ENCODE assay signal across 9 mouse cellular contexts in genomic region chr8:119666219-119666951, GRCm38 (mm10). TPM values are rescaled to one million over a fixed set of nuclear protein-coding genes. Genes with fewer than 3 reads are reported as not detected.
A peak's percentile ranks its signal among the peaks of the same experiment; 100 is the strongest.
DNase-seq lines count a peak whose midpoint lies in the region; ATAC-seq and TF ChIP-seq lines count a peak whose summit lies in the region.
"Had no signal": no experiment of that assay in that cellular context is flagged by ENCODE, and none has a peak within 500 bp of the region (broad histone marks: within the 10 kb centered on the region; RNA-seq: fewer than 3 reads in every experiment).

Gene Wfdc1 (plus strand): TSS chr8:119666365.

- 48% methylated on average over 14 of the region's 14 CpGs for WGBS in liver, adult 2 months
- 17% methylated on average over 14 of the region's 14 CpGs for WGBS in liver, embryonic 12.5 days (ENCODE audit: insufficient replicate concordance)
- WGBS in intestine, postnatal 0 days = 23% methylated on average over 14 of the region's 14 CpGs
- 21% methylated on average over 14 of the region's 14 CpGs for WGBS in stomach, embryonic 14.5 days

- no peaks in the 10 kb centered on the region for H3K27me3 ChIP-seq in liver, adult 2 months (ENCODE audit: control insufficient read depth, insufficient read depth, low read length)
- H3K27me3 ChIP-seq in liver, embryonic 12.5 days (replicated peaks) = peaks cover 48% of the 10 kb centered on the region
- no peaks in the 10 kb centered on the region for H3K27me3 ChIP-seq in intestine, postnatal 0 days (replicated peaks; ENCODE audit: control insufficient read depth, insufficient read depth, low read length)
- no peaks in the 10 kb centered on the region for H3K27me3 ChIP-seq in stomach, embryonic 14.5 days (ENCODE audit: control insufficient read depth, insufficient read depth, low read length)

- ATAC-seq in liver, embryonic 12.5 days = no peak
- no peak for ATAC-seq in intestine, postnatal 0 days
- ATAC-seq in stomach, embryonic 14.5 days (ENCODE audit: insufficient number of reproducible peaks, insufficient read depth, low FRiP score, low read depth) = no peak
- ATAC-seq in frontal cortex, adult (ENCODE audit: low TSS enrichment) = no peak

- H3K9me3 ChIP-seq in liver, embryonic 12.5 days (replicated peaks) = no peaks in the 10 kb centered on the region
- no peaks in the 10 kb centered on the region for H3K9me3 ChIP-seq in intestine, postnatal 0 days (ENCODE audit: control insufficient read depth)
- H3K9me3 ChIP-seq in stomach, embryonic 14.5 days (ENCODE audit: control insufficient read depth, low read depth, low read length) = no peaks in the 10 kb centered on the region
- H3K9me3 ChIP-seq: neural tube, embryonic 13.5 days had no signal

- no peaks in the 10 kb centered on the region for H3K36me3 ChIP-seq in liver, adult 2 months (ENCODE audit: control insufficient read depth, insufficient read depth, low read length)
- H3K36me3 ChIP-seq in liver, embryonic 12.5 days = no peaks in the 10 kb centered on the region
- no peaks in the 10 kb centered on the region for H3K36me3 ChIP-seq in intestine, postnatal 0 days (ENCODE audit: control insufficient read depth, insufficient read depth)
- no peaks in the 10 kb centered on the region for H3K36me3 ChIP-seq in stomach, embryonic 14.5 days (ENCODE audit: control insufficient read depth, insufficient read depth, low read length)
- H3K36me3 ChIP-seq: neural tube, embryonic 13.5 days had no signal

- H3K9ac ChIP-seq in liver, adult 2 months (ENCODE audit: low read depth, low read length) = peak within 1 kb of the TSS; percentile 34
- H3K9ac ChIP-seq in liver, embryonic 12.5 days = no peak within 1 kb of the TSS
- no peak within 1 kb of the TSS for H3K9ac ChIP-seq in intestine, postnatal 0 days (ENCODE audit: low read depth, low read length)
- H3K9ac ChIP-seq in stomach, embryonic 14.5 days (replicated peaks; ENCODE audit: low read depth, low read length) = no peak within 1 kb of the TSS
- H3K9ac ChIP-seq: neural tube, embryonic 13.5 days had no signal

- H3K27ac ChIP-seq in liver, adult 2 months (replicated peaks; ENCODE audit: insufficient read depth, low read depth, low read length) = no peak within 1 kb of the TSS; the same call in 1 of the 2 replicates
- H3K27ac ChIP-seq in liver, embryonic 12.5 days = no peak within 1 kb of the TSS
- no peak within 1 kb of the TSS for H3K27ac ChIP-seq in intestine, postnatal 0 days (ENCODE audit: low read depth, low read length)
- no peak within 1 kb of the TSS for H3K27ac ChIP-seq in stomach, embryonic 14.5 days (ENCODE audit: low read length)
- H3K27ac ChIP-seq: neural tube, embryonic 13.5 days had no signal

- H3K79me2 ChIP-seq in liver, adult 2 months (ENCODE audit: control insufficient read depth, insufficient read depth, low read length) = no peaks in the 10 kb centered on the region

- no peak within 1 kb of the TSS for H3K4me2 ChIP-seq in liver, embryonic 12.5 days
- peak within 1 kb of the TSS; percentile 48 for H3K4me2 ChIP-seq in intestine, postnatal 0 days (replicated peaks; ENCODE audit: low read depth)
- no peak within 1 kb of the TSS for H3K4me2 ChIP-seq in stomach, embryonic 14.5 days (replicated peaks; ENCODE audit: low read depth, low read length)
- H3K4me2 ChIP-seq: neural tube, embryonic 13.5 days had no signal

- no peak for TF ChIP-seq POLR2A in liver, adult 2 months (IDR thresholded peaks at IDR 0.05; ENCODE audit: extremely low read depth, insufficient read depth, low read length)

- TF ChIP-seq CTCF in liver, adult 2 months (IDR thresholded peaks at IDR 0.05; ENCODE audit: low read depth, low read length) = no peak
- TF ChIP-seq CTCF in intestine, postnatal 0 days (IDR thresholded peaks at IDR 0.05; ENCODE audit: low read depth) = no peak

- DNase-seq in liver, adult 2 months (ENCODE audit: extremely low read depth, low read depth, low spot score) = no peak
- DNase-seq in gastrocnemius, postnatal 4 days (ENCODE audit: low spot score in 2 of 2) = peak; percentile 32 to 57
- DNase-seq in thymus, postnatal 14 days = no peak
- no peak for DNase-seq in urinary bladder, adult 18-20 months (ENCODE audit: low spot score in 2 of 2)

- no peaks in the 10 kb centered on the region for H3K4me1 ChIP-seq in liver, adult 2 months (ENCODE audit: control insufficient read depth, insufficient read depth, low read length)
- no peaks in the 10 kb centered on the region for H3K4me1 ChIP-seq in liver, embryonic 12.5 days
- peaks cover 9% of the 10 kb centered on the region for H3K4me1 ChIP-seq in intestine, postnatal 0 days (replicated peaks; ENCODE audit: control insufficient read depth, insufficient read depth, low read length)
- H3K4me1 ChIP-seq in stomach, embryonic 14.5 days (ENCODE audit: control insufficient read depth, insufficient read depth, low read length) = peaks cover 26% of the 10 kb centered on the region

- H3K4me3 ChIP-seq in liver, adult 2 months (ENCODE audit: insufficient read depth, low read depth, low read length) = peak within 1 kb of the TSS; percentile 49
- no peak within 1 kb of the TSS for H3K4me3 ChIP-seq in liver, embryonic 12.5 days
- H3K4me3 ChIP-seq in intestine, postnatal 0 days (ENCODE audit: low read depth, low read length) = peak within 1 kb of the TSS; percentile 21
- H3K4me3 ChIP-seq in stomach, embryonic 14.5 days (ENCODE audit: low read depth, low read length) = no peak within 1 kb of the TSS
- H3K4me3 ChIP-seq: neural tube, embryonic 13.5 days had no signal

RNA-seq across cellular contexts. Expression of gene Wfdc1, which starts in this region (rescaled TPM):
- 6.6 and 8.4 TPM in 2 replicates for total RNA-seq in liver, adult 2 months (2014; rRNA removed)
- 11.8 and 16.2 TPM in 2 replicates for polyA plus RNA-seq in liver, adult 2 months (2012; rRNA removed)
- 0.41 and 0.66 TPM in 2 replicates for polyA plus RNA-seq in liver, embryonic 12.5 days (2016; fragmentation: Nextera tagmentation; extraction: Ambion mirVana)
- 10 to 100 TPM; 56.9 to 59.7 TPM for total RNA-seq in gastrocnemius, postnatal 4 days (2021)
- 15.5 and 15.6 TPM in 2 replicates for polyA plus RNA-seq in intestine, postnatal 0 days (2015; fragmentation: Nextera tagmentation; extraction: Ambion mirVana)
- 12.6 and 13.3 TPM in 2 replicates for polyA plus RNA-seq in stomach, embryonic 14.5 days (2014; fragmentation: Nextera tagmentation; extraction: Ambion mirVana)

Comparison
In these comparisons a context has a peak if more than half of its experiments do, and no peak if none do; other contexts are left out.
1. H3K4me3 ChIP-seq: peak in liver, adult 2 months (single experiment) and intestine, postnatal 0 days (single experiment); none in liver, embryonic 12.5 days (single experiment) and stomach, embryonic 14.5 days (single experiment).
2. DNase-seq: peak in gastrocnemius, postnatal 4 days (2 of 2); none in liver, adult 2 months (single experiment), thymus, postnatal 14 days (single experiment) and urinary bladder, adult 18-20 months (0 of 2).